Mouse (Mus musculus): Measurements from ENCODE around the gene Phkg2.
"Not testable (repeated sequence)": the region's sequence is repeated elsewhere in the genome, so short reads cannot be mapped to it uniquely, and the experiment has no call there.

Gene Phkg2

DNA sequence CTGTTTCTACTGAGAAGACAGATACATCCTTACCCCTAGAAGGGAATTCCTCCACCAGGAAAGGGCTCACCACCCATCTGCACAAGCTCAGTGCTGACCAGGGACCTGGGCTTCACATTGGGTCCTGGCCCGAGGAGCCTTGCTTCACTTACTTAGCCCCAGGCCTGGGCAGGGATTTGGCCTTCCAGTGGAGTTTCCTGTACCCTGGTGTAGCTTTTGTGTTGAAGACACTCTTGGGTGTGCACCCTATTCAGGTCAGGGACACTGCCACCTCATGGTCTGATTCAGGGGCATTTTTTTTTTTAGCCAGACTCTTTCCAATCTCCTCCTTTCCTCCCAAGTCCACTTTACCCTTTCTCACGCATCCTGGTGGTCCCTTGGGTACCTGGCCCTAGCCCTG is 29.8 kb downstream of the Phkg2 start:
- DNase-seq (ENCODE audit: low spot score in 2 of 2) = no peak

DNA sequence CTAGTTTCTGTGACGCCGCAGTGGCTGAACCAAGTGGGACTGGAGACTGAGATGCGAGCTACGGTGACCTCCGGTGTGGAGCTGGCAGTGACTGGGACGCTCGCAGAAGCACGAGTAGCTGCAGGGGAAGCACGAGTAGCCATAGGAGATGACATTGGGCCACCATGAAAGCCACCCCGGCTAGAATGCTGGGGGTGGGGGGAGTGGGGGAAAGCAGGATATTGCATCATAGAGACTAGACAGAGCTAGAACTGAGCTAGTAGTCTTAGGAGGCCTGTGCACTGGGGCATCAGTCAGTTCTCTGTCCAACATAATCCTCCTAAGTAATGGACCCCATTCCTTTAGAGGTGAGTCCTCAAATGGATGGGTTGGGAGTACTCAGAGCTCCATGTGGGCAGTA is 31.1 kb downstream of the Phkg2 start:
- no peak for DNase-seq (ENCODE audit: low spot score in 2 of 2)

DNA sequence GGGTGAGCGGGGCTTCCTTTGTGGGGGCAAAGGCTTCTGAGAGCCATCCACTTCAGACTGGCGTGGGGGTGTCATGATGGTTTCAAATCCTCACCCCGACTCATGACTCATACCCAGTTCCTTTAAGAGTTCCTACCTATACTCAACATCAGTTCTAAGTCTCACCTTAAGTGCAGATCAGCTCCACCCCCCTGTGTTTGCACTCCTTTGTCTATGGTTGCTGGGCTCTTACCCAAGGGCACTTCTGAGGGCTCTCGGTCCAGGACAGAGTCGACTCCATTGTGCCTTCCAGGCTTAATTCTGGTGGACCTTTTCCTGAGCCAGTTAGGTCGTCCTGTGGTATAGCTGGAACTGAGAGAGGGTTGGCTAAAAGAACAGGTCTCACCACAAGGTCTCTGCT is 34.0 kb downstream of the Phkg2 start:
- DNase-seq (ENCODE audit: low spot score in 2 of 2) = no peak

DNA sequence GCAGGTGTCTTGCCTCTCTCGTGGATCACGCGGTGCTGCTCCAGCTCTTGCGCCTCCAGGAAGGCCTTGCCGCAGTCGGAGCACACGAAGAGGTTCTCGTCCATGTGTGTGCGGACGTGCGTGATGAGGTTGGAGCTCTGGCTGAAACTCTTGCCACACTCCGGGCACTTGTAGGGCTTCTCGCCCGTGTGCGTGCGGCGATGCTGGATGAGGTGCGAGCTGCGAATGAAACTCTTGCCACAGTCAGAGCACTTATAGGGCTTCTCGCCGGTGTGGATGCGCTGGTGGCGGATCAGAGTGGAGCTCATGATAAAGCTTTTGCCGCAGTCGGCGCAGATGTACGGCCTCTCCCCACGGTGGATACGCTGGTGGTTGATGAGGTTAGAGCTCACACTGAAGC is 37.9 kb downstream of the Phkg2 start:
- no peak for DNase-seq (ENCODE audit: low spot score in 2 of 2)

DNA sequence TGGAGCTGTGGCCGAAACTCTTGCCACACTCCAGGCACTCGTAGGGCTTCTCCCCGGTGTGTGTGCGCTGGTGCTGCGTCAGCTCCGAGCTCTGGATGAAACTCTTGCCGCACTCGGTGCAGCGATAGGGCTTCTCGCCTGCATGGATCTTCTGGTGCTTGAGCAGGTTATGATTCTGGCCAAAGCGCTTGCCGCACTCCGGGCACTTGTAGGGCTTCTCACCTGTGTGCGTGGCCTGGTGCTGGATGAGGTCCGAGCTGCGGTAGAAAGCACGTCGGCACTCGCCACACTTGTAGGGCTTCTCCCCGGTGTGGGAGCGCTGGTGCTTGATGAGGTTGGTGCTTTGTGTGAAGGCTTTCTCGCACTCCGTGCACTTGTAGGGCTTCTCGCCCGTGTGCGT is 38.4 kb downstream of the Phkg2 start:
- no peak for DNase-seq (ENCODE audit: low spot score in 2 of 2)

DNA sequence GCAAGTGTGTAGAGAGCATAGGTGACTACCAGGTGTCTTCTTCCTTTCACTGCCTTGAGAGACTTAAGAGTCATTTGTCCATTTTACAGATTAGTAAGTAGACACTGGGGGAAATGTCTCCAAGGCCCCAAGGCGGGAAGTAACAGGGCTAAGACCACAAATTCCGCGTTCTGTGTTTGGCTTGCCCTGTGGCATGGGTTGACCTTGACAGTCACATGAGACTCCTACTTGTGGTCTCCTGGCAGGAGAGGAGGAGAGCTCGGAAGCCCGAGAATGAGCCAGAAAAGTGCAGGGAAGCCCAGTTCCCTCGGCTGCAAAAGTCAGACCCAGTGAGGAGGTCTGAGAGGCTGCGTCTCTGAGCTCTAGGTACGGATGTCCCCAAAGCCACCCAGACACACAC is 40.4 kb downstream of the Phkg2 start:
- no peak for DNase-seq (ENCODE audit: low spot score in 2 of 2)

DNA sequence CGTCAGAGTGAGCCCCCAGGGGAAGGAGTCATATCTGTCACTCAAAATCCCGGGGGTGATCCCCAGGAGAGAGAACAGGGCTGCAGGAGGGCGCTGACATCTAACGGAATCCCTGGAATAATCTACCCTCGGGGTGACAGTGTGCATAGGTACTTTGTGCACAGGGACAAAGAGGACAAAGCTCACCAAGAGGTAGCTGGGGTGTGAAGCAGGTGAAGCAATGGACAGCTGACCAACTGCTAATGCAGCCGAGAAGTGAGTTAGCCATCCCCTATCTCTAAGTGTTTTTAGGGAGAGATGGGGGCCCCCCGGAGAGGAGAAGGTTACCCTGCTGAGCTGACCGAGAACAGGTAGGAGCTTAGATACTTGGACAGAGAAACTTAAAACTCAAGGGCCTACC is 41.0 kb downstream of the Phkg2 start:
- no peak for DNase-seq (ENCODE audit: low spot score in 2 of 2)

DNA sequence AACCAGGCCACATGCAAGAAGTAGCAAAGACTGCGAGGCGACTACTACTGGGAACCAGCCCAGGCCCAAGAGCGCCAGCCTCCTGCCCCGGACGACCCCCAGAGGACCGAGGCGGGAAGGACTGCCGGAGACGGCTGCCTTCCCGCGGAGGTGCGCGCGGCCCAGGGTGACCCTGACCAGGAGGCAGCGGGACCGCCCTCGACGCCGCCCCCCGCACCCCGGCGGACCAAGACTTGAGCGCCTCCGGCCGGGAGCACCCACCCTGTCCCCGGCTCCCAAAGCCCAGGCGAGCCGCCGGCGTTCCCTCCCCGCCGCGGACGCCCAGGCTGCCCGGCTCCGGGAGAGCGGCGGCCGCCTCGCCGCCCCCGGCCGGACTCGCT is 41.4 kb downstream of the Phkg2 start:
- peak in 1 of 2 experiments; percentile 53 for DNase-seq (ENCODE audit: low spot score in 2 of 2)

DNA sequence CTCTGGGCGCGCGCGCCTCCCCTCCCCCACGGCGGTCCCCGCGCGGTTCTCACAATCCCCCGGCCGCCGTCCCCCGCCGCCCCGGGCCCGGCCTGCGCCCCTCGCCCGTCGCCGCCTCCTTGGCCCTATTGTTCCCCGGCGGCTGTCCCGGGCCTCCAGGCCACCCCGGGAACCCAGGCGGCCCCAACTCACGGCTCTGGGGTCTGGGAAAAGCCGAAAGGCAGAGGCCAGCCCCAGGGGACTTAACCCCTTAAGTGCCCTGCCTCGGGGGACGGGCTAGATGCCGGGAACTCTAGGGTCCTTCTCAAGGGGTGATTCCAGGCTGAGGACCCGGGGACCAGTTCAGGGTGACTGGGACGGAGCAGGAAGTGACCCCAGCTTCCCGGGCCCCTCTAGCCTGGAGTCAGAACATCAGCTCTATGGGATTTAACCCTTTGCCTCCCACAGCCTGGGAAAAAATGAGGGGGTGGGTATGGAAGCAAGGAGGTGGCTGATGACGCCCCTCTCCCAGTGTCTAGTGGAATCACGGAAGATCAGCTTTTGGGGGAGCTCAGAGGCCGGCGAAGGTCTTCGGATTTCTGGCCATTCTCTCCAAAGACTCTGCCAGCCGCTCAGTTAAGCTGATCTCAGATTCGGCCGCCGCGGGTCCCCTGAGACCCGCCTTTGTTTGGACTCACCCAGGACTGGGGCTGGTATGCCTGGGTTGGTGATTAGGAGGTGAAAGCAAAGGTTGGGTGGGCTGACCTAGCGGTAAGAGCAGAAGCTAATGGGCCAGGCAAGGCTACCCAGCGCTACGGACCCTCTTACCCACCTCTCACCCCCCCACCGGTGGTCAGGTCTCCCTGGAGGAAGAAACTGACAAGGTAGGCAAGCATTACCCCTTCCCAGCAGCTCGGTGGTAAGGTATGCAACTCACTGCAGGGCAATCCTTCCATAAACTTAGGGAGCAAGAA is 42.0 kb downstream of the Phkg2 start, which contains the start of gene Zfp629:
Zfp629 (minus strand) TSS at position 907 of the 953 bp plus-strand sequence.
- DNase-seq (ENCODE audit: low spot score in 2 of 2) = peak; percentile 44 to 81

DNA sequence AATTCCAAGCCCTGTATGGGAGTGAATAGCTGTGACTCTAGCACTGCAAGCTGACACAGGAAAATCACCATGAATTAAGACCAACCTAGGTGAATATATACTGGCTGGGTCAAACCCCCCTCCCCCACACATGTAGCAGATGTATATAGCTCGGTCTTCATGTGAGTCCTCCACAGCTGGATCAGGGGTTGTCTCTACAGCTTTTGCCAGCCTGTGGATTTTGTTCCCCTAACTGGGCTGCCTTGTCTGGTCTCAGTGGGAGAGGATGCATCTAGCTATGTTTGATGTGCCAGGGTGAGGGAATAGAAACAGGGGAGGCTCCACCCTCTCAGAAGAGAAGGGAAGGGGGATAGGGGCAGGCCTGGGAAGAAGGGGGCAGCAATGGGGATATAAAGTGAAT is 43.2 kb downstream of the Phkg2 start:
- DNase-seq (ENCODE audit: low spot score in 2 of 2) = no peak

DNA sequence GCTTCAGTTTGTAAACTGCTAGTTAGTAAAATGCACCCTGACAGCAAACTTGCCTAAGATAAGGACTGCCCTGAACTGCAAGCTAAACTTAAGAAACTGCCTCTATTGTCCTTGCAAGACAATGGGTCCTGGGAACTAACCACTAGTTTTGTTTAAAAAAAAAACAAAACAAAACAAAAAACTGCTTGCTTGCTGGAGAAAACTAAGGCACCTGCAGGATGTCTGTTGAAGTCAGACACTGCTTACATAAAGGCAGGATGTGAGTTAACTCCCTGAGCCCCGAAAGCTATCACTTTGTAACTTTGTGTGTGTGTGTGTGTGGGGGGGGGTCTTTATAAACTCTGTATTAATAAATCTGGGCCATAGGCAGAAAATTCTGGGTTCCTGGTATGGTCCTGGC is 43.7 kb downstream of the Phkg2 start:
- no peak for DNase-seq (ENCODE audit: low spot score in 2 of 2)

DNA sequence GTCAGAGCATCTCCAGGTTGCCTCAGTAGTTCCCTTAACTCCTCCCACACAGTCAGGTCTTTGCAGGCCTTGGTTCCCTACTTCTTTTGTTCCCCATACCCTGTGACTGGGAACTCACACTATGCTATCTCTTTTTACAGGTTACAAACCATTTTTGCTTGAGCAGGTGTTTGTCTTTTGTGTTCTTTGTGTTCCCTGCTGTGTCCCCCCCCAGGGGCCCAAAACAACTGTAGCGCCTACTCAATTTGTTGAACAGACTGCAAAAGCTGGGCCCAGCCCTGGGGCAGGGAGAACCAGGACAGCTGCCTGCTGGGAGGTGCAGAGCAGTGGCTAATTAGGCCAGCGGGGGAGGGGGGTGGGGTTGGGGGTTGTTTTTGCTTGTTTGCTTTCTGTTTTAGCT is 44.8 kb downstream of the Phkg2 start:
- DNase-seq (ENCODE audit: low spot score in 2 of 2) = no peak

DNA sequence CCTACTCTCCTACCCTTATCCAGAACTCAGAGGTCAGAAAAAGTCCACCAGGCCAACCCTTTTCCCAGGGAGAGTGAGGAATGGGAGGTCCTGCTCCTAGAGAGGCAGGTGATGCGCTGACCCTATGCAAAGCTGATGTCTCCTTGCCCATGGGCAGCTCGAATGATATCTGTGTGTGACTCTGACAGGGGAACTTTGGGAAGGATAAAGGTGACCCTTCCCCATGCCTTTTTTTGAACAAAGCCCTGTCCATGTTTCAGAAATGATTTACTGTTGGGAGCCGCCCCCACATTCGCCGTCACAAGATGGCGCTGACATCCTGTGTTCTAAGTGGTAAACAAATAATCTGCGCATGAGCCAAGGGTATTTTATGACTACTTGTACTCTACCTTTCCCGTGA is 45.3 kb downstream of the Phkg2 start:
- DNase-seq (ENCODE audit: low spot score in 2 of 2) = not testable (repeated sequence)

DNA sequence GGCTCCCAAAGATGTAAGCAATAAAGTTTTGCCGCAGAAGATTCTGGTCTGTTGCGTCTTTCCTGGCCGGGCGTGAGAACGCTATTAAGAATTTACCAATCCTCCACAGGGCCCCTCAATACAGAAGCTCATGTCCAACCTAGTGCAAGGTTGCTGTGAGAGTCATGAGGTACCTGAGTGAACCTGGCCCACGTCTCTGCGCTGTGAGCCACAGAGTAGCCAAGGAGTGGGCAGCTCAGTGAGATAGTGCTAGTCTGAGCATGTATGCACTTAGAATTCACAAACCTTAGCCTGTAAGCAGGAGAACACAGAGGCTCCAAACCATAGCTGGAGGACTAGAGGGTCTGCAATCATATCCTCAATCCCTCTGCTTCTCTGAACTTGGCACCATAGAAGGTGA is 52.9 kb downstream of the Phkg2 start:
- no peak for DNase-seq (ENCODE audit: low spot score in 2 of 2)

DNA sequence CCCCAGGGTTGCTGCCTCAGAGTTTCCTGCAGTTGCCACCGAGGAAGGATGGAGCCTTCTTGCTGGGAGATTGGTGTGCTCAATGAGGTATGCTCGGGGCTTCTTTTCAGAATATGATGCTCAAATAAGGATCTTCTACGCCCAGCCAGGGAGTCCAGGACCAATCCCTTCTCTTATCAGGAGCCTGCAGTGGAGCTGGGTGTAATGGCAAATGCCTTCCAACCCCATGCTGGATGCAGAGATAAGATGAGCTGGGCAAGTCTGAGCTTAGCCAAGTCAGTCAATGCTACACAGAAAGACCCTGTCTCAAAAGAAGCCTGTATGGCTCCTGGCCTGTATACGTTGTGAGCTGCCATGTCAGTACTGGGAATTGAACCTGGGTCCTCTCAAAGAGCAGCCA is 53.3 kb downstream of the Phkg2 start:
- peak; percentile 57 to 68 for DNase-seq (ENCODE audit: low spot score in 2 of 2)

DNA sequence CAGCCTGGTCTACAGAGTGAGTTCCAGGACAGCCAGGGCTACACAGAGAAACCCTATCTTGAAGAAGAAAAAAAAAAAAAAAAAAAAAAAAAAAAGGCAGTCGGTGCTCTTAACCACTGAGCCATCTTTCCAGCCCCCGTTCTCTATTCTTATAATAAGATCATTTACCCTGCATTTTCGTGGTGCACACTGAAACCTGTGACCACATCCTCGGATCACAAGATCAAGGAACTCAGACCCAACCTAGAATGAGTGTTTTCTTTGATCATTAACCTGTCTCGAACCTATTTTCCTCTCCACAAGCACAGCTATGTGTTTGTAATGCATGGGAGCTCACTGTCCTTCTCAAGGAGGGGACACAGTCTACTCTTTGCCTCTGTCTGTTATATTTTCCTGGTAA is 55.5 kb downstream of the Phkg2 start:
- no peak for DNase-seq (ENCODE audit: low spot score in 2 of 2)

DNA sequence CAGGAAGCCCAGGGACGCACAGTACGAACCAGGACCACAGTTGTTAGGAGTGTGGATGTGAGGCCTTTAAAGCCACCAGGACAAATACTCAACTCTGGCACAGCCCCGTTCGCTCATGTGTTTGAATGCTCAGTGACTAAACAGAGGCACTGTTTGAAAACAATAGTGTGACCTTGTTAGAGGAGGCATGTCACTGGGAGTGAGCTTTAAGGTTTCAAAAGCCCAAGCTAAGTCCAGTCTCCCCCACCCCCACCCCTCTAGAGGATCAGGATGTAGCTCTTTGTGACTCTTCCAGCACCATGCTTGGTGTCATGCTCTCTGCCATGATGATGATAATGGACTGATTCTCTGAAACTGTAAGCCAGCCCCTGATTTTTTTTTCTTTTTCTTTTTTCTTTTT is 58.3 kb downstream of the Phkg2 start:
- DNase-seq (ENCODE audit: low spot score in 2 of 2) = no peak
